Mouse (Mus musculus) liver, embryonic 16.5 days (tissue): Measurements from ENCODE around the gene Gins2. TPM values are rescaled to one million over a fixed set of nuclear protein-coding genes. Genes with fewer than 3 reads are reported as not detected.

Experiments
- ATAC-seq: fragments of 200-750 bp; cut with Nextera tagmentation; 2 replicates; pipeline ENCODE4 v1.8.0; 2017; ENCODE audit warnings: low read depth, mild to moderate bottlenecking, moderate number of reproducible peaks, moderate library complexity
- H3K27ac ChIP-seq: fragments of 300-500 bp; sonication (generic); 2 replicates; pipeline ENCODE4 v1.5.1; 2014; ENCODE audit warnings: mild to moderate bottlenecking, low read length
- H3K27me3 ChIP-seq: fragments of 300-500 bp; sonication (generic); 2 replicates; pipeline ENCODE4 v1.6.1; 2014; ENCODE audit warnings: low read depth, low read length, mixed read lengths; ENCODE audit not compliant: control insufficient read depth, insufficient read depth
- H3K36me3 ChIP-seq: fragments of 300-500 bp; sonication (generic); 2 replicates; pipeline ENCODE4 v1.6.1; 2014; ENCODE audit warnings: mild to moderate bottlenecking; ENCODE audit not compliant: control insufficient read depth, insufficient read depth
- H3K4me1 ChIP-seq: fragments of 300-500 bp; sonication (generic); 2 replicates; pipeline ENCODE4 v1.6.1; 2014; ENCODE audit warnings: low read depth, low read length, mixed read lengths; ENCODE audit not compliant: control insufficient read depth
- H3K4me2 ChIP-seq: fragments of 300-500 bp; sonication (generic); 2 replicates; pipeline ENCODE4 v1.6.1; 2014; ENCODE audit warnings: low read depth, low read length, mixed read lengths
- H3K4me3 ChIP-seq: fragments of 300-500 bp; sonication (generic); 2 replicates; pipeline ENCODE4 v1.5.1; 2014; ENCODE audit warnings: low read depth, mild to moderate bottlenecking, low read length
- H3K9ac ChIP-seq: fragments of 300-500 bp; sonication (generic); 2 replicates; pipeline ENCODE4 v1.6.1; 2014; ENCODE audit warnings: low read depth, low read length
- H3K9me3 ChIP-seq: fragments of 300-500 bp; sonication (generic); replicated peaks from 2 replicates; pipeline ENCODE4 v1.6.1; 2016; ENCODE audit warnings: low read length; ENCODE audit not compliant: control insufficient read depth
- WGBS: fragments of 180-500 bp; shearing (Covaris S2); extraction: QIAGEN DNeasy Blood & Tissue Kit; methylation state at CpG from one replicate; pipeline ENCODE4 v1.1.7; 2014; ENCODE audit not compliant: insufficient replicate concordance; 5-methylcytosine and 5-hydroxymethylcytosine counted together
- polyA plus RNA-seq: library from polyadenylated mRNA; unstranded; fragments of >200 nt; fragmentation: Nextera tagmentation; extraction: Ambion mirVana; gene quantifications from 2 replicates; pipeline ENCODE4 v1.2.1, GENCODE M21; 2015

Gins2 gene
- polyA plus RNA-seq, 1 experiment from 2014 or later, result 40.6 TPM

DNA sequence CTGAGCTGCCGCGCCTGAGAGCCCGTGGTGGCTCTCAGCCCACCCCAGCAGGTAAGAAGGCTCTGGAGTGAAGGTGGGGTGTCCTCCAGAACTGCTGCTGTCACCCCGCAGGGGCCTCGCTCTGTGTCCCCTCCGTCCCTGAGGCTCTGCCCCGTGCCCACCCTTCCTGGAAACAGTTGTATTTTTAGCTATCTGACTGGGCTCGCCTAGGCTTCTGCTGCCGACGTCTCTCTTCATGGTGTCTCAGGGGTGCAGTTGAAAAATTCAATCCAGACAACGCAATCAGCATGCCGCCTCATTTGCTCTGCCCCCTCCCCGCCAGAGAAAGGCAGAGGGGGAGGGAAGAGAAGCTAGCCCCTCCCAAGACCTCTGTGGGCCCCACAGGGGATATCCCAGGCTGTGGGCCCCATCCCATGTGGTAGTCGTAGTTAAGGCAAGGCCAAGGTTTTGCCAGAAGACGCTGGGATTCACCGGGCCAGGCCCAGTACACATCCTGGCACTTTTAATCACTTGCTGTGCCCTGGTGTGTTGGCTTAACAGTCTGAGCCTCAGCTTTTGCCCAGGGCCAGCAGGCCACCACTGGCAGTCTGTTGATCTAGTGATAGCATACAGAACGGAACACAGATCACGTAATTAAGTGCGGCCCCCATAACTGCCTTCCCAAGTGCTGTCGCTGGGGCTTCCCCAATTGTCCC, 32.8 kb downstream of the Gins2 start:
- ATAC-seq, result no peak
- no peak overlapping the region for H3K4me2 ChIP-seq
- WGBS, result 54% methylated on average over 20 of the region's 20 CpGs
- no peak overlapping the region for H3K9ac ChIP-seq
- H3K36me3 ChIP-seq, result peaks cover 28% of the 10 kb centered on the region
- H3K4me1 ChIP-seq, result peaks cover 22% of the 10 kb centered on the region
- H3K27ac ChIP-seq, result no peak overlapping the region
- H3K9me3 ChIP-seq, result no peaks in the 10 kb centered on the region
- H3K4me3 ChIP-seq, result no peak overlapping the region
- H3K27me3 ChIP-seq, result no peaks in the 10 kb centered on the region

DNA sequence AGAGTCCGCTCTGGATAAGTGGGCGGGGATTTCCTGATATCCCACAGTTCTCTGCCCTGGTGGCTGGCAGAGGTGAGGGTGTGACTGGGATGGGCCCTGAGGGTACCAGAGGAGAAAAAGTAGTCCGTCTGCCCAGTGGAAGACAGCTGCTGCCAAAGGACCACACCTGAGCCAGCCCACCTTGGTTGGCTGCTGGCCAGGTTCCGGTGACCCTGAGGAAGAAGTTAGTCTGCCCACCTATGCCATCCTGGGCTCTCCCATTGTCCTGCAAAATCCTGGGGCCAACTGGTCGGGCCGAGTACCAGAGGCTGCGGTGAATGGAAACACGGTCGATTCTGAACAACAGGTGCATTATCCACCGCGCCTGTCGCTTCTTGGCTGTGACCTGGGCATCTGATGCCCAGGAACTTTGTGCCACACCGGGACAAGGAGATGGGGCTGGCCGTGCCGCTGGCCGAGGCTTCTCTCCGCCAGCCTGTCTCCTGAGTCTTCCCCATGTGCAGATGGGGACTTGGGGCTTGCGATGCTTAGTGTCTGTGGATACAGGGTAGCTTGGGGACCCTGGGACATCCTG, 34.6 kb downstream of the Gins2 start:
- Histone ChIP-seq H3K9me3 (no peaks in the 10 kb centered on the region), H3K4me2 (no peak overlapping the region), H3K27me3 (no peaks in the 10 kb centered on the region), H3K4me3 (no peak overlapping the region), H3K9ac (no peak overlapping the region), H3K27ac (no peak overlapping the region), H3K4me1 (peaks cover 26% of the 10 kb centered on the region), H3K36me3 (peaks cover 24% of the 10 kb centered on the region)
- 91% methylated on average over 18 of the region's 18 CpGs for WGBS
- ATAC-seq, result no peak

DNA sequence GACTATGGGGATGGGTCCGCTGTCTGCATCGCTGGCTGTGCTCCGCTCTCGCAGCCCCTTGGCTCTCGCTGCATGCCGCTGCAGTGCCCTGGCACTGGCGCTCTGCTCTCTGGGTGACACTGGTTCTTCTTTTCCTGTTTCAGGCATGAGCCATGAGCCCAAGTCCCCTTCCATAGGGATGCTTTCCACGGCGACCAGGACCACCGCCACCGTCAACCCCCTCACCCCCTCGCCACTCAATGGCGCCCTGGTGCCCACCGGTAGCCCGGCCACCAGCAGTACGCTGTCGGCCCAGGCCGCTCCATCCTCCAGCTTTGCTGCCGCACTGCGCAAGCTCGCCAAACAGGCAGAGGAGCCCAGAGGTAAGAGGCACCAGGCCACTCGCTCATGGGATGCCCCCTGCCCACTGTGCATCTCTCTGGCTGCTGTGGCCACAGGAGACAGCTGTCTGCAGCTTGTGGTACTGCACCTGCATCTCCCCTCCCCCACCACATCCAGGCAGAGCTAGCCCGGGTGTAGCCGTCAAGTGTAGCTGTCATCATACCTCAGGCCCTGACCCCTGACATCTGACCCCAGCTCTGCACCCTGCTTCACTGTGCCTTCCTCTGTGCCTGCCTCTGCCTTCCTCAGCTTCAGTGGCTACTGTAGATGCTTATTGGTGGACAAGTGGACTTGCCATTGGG, 35.5 kb downstream of the Gins2 start:
- Histone ChIP-seq H3K9me3 (no peaks in the 10 kb centered on the region), H3K27ac (no peak overlapping the region), H3K4me1 (peaks cover 32% of the 10 kb centered on the region), H3K4me2 (no peak overlapping the region), H3K9ac (no peak overlapping the region), H3K36me3 (peaks cover 18% of the 10 kb centered on the region), H3K27me3 (no peaks in the 10 kb centered on the region), H3K4me3 (no peak overlapping the region)
- ATAC-seq, result 0 out of 2 replicates have a peak, but pooled peaks have one; percentile 11
- WGBS, result 83% methylated on average over 24 of the region's 24 CpGs

DNA sequence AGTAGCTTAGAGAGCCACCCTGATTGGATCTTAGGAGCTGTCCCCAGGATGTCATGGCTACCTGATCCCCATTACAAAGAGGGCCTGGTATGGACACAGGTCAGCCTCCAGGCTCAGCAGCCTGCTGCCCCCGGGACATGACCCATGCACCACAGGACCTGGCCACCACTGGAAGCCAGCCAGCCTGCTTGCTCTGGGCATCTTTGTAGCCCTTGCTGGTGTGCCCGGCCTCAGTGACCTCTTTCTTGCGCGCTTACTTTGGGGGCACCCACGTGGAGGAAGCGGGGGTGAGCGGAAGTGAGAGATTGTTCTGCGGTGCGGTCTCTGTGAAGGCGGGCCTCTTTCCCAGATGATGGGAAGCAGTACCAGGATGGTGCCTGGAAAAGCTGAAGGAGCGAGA, 36.6 kb downstream of the Gins2 start:
- Histone ChIP-seq H3K36me3 (peaks cover 14% of the 10 kb centered on the region), H3K4me1 (peaks cover 36% of the 10 kb centered on the region)

DNA sequence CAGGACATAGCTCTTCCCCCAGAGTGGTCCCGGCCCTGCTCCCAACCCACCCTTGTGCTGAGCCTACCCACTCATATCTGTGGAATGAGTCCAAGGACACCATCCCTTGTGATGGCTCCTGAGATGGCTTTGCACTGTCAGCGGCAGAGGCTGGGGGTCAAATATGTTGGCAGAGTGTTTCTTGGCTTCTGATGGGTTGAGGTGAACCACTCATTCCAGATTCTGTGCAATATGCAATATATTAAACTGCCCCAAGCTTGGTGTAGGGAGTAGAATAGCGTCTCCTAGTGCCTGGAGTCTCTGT, 37.5 kb downstream of the Gins2 start:
- Histone ChIP-seq H3K27ac (no peak overlapping the region), H3K4me2 (no peak overlapping the region), H3K36me3 (peaks cover 16% of the 10 kb centered on the region), H3K4me3 (no peak overlapping the region), H3K4me1 (peaks cover 40% of the 10 kb centered on the region), H3K9ac (no peak overlapping the region), H3K9me3 (no peaks in the 10 kb centered on the region), H3K27me3 (no peaks in the 10 kb centered on the region)
- WGBS, result 80% methylated on average over 3 of the region's 3 CpGs
- ATAC-seq, result no peak

More for the DNA sequence above, 36.6 kb downstream of the Gins2 start:
- Histone ChIP-seq H3K27me3 (no peaks in the 10 kb centered on the region), H3K4me2 (no peak overlapping the region), H3K9me3 (no peaks in the 10 kb centered on the region), H3K9ac (no peak overlapping the region), H3K27ac (no peak overlapping the region), H3K4me3 (no peak overlapping the region)
- 85% methylated on average over 11 of the region's 11 CpGs for WGBS
- ATAC-seq, result no peak

DNA sequence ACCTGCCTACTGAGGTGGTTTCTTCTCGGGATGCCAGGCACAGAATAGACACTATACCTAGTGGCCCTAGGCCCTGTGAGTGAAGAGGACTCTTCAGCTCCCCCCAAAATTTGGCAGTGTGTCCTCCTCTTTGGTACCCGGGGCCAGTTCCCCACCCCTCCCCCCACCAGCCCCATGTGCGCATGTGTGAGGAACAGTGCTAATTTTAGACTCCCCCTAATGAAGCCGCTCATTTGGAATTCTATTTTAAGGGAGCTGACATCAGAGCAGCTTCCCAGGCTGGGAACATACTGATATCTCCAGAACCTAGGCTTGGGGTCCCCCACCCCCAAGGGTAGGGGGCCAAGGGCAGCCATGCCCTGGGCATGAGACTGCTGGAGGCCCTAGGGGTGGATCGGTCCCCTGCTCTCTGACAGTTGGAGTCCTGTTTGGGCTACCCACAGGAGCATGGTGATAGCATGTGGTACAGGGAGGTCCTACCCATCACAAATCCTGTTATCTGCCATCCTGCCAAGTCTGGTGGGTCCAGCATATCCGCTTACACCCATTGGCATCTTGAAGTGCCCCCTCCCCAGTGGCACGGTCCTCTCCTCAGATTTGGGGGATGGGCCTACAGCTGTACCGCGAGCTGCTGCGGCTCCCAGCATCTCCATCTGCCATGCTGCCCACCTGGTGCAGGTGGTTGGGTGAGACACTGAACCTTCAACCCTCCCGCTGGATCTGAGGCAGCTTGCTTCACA, 38.0 kb downstream of the Gins2 start:
- Histone ChIP-seq H3K4me1 (peaks cover 40% of the 10 kb centered on the region), H3K4me3 (no peak overlapping the region), H3K4me2 (no peak overlapping the region), H3K27ac (no peak overlapping the region), H3K36me3 (peaks cover 16% of the 10 kb centered on the region), H3K27me3 (no peaks in the 10 kb centered on the region), H3K9ac (no peak overlapping the region), H3K9me3 (no peaks in the 10 kb centered on the region)
- 68% methylated on average over 11 of the region's 11 CpGs for WGBS
- ATAC-seq, result no peak

DNA sequence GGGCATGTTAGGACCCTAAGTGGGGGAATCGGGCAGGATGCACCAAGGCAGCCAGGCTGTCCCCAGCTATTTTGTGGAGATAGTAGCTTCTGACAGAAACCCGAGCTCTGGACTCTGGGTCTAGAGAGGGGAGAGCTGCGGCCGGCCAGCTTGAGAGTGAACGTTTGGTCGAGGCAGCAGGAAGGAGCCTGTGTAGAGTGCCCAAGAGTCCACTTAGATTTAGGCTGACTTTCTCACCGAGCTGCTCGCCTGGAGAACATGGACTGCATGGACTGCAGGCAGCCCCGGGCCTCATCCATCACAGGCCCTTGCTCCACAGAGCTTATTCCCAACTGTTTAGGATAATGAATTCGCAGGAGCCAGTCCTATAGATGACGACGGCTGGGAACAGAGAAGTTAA, 38.7 kb downstream of the Gins2 start:
- Histone ChIP-seq H3K9me3 (no peaks in the 10 kb centered on the region), H3K27ac (no peak overlapping the region), H3K36me3 (peaks cover 16% of the 10 kb centered on the region), H3K4me1 (peaks cover 40% of the 10 kb centered on the region), H3K4me3 (no peak overlapping the region), H3K27me3 (no peaks in the 10 kb centered on the region), H3K9ac (no peak overlapping the region), H3K4me2 (no peak overlapping the region)
- ATAC-seq, result no peak
- WGBS, result 72% methylated on average over 12 of the region's 12 CpGs

DNA sequence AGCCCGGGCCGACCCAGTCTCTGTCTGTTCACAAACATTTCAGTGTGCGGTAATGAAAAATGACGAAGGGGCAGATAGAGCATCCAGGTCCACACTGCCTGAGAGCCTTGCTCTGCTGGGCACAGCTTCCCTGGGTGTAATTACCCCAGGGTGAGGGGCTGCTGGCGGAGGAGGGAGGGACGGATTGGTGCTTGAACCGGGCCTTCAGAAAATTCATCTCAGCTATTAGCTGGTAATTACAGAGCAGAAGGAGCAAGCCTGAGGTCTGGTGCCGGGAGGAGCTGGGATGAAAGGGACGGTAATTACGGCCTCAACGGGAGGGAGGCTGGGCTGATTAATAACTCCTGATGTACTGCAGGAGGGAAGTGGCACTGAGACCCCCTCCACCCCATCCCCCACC, 39.2 kb downstream of the Gins2 start:
- Histone ChIP-seq H3K4me1 (peaks cover 38% of the 10 kb centered on the region), H3K27me3 (no peaks in the 10 kb centered on the region), H3K4me2 (no peak overlapping the region), H3K36me3 (peaks cover 16% of the 10 kb centered on the region), H3K9ac (no peak overlapping the region), H3K4me3 (no peak overlapping the region), H3K9me3 (no peaks in the 10 kb centered on the region), H3K27ac (no peak overlapping the region)
- no peak for ATAC-seq
- 70% methylated on average over 11 of the region's 11 CpGs for WGBS
